Mouse (Mus musculus): ENCODE data around the gene 4930595D18Rik.

Gene 4930595D18Rik

DNA sequence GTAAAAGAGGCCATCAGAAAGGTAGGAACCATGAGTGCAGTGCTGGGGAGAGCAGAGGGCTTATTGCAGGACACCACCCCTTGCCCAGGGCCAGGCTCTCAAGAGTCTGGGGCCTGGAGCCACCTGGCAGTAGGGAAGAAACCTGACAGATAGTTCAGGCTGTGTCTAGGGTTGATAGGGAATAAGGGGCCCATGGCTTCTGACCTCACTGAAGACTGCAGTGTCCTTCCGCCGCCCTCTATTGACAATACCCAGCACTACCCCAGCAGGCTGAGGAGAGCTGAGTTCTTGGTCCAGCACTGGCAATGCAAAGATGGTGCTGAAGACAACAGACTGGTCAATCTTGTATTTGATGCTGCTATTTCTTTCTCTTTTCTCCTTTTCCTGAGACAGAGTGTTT lies 47.2 kb downstream of the 4930595D18Rik start:
- peak; percentile 27 for DNase-seq (ENCODE audit: low read depth)

DNA sequence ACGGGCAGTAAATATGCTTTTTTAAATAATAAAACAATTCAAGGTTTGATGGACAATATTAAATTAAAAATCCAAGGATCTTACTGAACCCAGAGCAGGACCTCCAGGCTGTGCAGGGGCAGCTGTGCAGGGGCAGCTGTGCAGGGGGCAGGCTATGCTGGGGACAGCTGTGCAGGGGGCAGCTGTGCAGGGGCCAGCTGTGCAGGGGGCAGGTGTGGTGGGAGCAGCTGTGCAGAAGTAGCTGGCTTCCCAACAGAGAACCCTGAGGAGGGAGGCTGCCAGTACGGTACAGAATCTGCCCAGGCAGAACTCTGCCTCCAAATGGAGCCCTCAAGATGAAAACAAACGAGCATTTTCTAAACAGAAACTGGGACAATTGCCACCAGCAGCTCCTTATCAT lies 48.3 kb downstream of the 4930595D18Rik start:
- DNase-seq (ENCODE audit: low read depth), result no peak

DNA sequence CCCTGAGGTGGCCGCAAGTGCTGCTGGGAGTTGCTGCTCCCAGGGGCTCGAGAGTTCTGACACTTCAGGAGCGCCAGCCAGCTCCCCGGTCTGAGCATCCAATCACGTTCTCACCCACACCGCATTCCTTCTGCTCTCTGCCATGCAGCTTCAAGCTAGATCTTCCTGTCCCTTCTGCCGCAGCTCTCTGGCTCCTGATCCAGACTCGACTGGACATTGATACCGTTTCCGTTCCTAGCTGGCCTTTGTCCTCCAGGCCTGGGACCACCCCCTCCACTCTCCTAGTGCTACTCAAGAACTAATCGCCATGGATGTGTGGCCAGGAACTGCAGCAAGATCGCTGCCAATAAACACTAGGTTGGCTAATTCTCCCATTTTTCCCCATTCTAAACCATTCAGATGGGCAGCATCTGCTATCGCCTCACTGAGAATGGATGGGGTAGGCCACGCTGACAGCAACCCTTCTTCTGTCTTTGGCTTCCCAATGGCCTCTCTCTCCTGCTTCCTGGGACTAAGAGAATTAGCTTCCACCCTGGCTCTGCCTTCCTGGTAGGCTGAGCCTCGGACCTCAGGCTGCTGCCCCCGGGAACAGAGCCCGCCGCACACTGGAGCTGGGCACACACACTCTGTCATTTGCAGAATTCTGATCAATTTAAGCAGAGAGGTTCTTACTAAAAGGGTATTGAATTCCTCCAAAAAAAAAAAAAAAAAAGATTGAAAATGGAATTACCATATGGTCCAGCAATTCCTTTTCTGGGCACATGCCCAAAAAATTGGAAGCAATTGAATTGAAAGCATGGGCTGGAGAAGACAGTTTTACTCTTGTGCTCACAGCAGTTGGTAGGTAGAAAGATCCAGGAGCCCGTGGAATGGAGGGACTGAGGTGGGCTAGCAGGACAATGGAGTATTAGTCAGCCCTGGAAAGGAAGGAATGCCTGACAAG lies 49.2 kb downstream of the 4930595D18Rik start:
- DNase-seq (ENCODE audit: low read depth), result no peak

DNA sequence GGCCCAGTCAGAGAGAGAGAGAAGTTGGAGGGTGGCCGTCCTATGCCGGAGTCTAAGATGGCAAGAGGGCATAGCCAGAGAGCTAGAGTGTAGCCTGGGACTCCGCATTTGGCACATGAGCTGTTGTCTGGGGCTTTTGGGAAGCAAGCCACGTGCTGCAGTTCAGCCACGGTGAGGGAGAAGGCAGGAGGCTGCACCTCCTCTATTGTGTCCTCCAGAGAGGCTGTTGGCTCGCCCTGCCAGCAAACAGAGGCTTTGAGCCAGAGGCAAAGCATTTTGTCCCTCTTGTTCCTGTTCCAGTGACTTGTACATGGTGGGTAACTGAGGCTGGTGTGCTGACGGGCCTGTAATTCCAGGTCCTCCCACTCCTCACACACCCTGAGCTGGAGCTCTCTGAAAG lies 50.1 kb downstream of the 4930595D18Rik start:
- DNase-seq (ENCODE audit: low read depth), result no peak

DNA sequence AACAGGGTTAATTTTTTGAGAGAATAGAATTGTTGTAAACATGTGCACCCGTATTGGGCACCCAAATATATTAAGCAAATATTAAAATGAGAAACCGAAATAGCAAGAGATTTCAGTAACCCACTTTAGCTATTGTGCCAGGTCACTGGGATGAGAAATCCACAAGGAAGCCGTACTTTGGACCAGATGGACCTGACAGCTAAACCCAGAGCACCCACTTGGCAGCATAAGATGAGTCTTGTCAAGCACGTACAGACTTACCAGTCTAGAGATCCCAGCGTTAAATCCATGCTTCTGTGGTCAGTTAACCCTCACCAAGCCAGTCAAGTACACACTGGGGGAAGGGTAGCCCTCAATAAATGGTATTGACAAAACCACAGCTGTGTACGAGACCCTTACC lies 58.6 kb downstream of the 4930595D18Rik start:
- no peak for DNase-seq (ENCODE audit: low read depth)

DNA sequence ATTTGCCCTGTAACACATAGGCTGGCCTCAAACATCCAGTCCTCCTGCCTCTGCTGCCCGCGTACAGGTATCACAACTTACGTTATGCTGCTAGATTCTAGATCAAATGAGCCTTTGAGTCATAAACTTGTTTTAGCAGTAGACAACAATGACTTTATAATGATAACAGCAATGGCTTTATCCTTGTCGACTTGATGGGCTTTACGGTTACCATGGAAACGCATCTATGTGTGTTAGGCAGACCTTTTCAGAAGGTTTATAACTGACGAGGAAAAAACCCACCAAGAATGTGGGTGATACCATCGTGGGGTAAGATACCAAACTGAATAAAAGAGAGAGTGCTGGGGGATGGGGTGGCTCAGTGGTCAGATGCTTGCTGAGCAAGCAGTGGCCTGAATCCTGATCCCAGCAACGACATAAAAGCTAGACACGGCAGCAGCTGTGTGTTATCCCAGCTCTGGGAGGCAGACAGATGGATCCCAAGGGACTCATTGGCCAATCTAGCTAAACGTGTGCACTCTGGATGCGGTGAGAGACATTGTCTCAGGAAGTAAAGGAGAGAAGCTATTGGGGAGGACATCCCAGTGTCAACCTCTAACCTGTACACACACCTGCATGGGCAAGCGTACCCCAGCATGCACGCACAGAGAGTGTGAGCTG lies 59.6 kb downstream of the 4930595D18Rik start:
- no peak for DNase-seq (ENCODE audit: low read depth)

DNA sequence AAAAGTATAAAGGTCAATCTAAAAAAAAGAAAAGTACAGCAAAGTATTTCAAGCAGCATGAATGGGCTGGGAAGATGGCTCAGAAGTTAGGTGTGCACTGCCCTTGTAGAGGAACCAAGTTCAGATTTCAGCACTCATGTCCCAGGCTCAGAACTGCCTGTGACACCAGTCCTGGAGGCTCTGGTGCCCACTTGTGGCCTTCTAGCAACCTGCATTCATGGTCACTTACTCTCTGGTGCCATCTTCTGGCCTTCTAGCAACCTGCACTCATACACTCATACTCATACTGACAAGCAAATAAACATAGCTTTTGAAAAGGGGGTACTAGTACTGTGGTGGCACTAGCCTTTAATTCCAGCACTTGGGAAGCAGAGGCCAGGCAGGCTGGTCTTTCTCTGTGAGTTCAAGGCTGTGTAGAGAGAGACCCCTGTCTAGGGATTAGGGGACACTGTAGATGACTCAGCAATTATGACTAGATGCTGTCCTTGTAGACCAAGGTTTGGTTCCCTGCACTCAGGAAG lies 61.9 kb downstream of the 4930595D18Rik start:
- peak; percentile 75 for DNase-seq (ENCODE audit: low read depth)

DNA sequence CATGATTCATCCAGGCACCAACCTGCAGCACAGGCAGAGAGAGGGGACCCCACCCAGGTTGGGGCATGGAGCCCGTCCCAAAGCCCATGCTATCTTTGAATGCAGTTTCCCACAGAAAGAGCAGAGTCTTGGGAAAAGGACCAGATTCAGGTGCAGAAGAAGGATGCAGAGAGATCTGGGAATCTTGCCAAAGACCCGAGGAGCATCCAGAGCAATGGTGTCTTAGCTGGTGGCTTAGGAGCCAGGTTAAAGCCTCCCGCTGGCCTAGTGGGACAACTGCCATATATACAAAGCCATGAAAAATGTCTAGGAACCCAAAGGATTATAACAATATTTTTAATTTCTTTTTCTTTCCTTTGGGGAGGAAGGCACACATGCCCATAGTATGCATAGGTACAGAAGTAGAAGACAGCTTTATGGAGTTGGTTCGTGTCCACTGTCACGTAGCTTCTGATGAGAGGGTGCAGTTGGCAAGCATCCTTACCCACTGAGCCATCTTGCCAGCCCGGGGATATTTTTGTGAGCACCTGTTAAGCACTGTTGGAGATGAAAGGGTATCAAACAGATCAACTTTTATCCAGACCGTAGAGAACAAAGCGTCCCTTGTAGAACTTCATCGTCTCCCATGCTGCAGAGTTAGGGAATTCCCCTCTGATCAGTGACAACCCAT lies 63.2 kb downstream of the 4930595D18Rik start:
- peak; percentile 19 for DNase-seq (ENCODE audit: low read depth)

DNA sequence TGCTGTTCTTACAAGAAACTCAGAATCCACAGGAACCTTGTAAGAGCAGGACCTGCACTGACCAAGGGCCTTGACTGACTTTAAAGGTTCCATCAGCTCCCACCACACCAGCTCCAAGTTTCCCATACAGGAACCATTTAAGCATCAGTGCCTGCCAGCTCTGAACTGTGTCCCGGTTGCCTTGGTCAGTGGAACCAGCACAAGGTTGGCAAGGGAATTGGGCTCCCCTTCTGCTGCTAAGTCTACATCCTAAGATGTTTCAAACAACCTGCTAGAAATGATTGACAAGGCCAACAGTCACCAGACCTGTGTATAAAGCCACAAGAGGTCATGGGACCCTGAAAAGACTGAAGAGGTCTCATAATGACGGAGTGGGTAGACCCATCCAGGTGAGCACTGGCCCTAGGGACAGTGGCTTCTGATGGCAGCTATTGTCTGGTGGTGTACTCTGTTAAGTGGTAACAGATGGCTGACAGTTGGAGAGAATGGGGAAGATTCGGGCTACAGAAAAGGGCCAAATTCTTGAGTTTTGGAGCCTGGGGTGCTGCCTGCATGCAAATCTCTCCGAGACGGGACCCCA lies 64.7 kb downstream of the 4930595D18Rik start:
- DNase-seq (ENCODE audit: low read depth), result no peak

DNA sequence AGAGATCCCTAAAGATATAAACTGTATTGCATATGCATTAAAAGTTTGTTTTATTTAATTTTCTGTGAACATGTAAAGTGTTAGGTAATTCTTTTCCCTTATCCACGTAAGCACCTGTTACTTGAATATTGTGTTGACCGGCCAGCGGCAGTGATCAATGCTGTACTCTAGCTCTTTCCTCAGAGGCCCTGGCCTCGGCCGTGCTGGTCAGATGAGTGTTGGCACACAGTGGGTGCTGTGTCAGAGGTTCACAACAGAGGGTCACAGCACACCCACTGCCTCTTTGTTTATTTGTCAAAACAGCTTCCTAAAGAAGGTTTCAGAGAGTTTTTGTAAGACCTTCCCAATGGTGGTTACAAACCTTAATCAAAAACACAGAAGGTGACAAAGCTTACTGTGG lies 69.7 kb downstream of the 4930595D18Rik start:
- DNase-seq (ENCODE audit: low read depth), result no peak

DNA sequence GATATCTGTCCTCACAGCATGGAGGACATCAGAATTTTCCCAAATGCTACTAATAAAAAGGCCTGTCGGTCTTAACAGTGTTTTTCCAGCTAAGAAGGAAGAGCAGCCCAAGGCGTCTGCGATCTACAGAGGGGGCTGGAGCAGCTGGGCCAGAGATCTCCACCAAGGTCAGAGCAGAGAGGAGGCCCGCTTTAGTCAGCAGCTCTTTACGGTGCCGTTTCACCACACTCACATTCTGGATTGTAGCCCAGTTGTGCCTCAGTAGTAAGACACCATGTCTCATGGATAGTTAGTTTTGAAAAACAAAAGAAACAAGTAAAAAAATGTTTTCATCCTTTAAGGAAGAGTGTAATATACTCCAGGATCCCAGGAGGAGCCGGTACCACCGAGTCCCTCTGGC lies 73.1 kb downstream of the 4930595D18Rik start:
- DNase-seq (ENCODE audit: low read depth), result no peak
